Comparison of ENCODE assay signal across 12 mouse cellular contexts in the genomic region with DNA sequence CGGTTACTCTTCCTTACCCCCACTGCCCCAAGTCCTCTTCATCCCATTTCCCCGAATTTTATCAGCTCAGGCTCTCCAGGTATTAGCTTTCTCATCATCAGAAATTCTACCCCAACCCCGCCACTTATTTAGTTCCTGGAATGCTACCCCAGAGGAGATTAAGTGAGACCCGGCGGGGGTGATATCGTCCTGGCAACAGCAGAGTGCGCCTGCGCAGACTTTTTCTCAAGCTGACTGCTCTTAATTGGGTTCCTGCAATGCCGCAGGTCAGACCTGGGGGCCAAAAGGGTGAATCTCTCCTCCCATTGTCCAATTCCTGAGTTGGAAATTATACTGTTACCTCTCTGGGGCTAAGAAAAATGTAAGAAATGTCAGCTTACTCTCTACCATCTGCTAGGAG. TPM values are rescaled to one million over a fixed set of nuclear protein-coding genes. Genes with fewer than 3 reads are reported as not detected.
DNase-seq lines count a peak whose midpoint lies in the region; ATAC-seq lines count a peak whose summit lies in the region.
"Had no signal": no experiment of that assay in that cellular context is flagged by ENCODE, and none has a peak within 500 bp of the region (broad histone marks: within the 10 kb centered on the region; RNA-seq: fewer than 3 reads in every experiment).

No protein-coding gene starts in this region.

- H3K4me1 ChIP-seq in liver, embryonic 12.5 days = no peaks in the 10 kb centered on the region
- H3K4me1 ChIP-seq in liver, embryonic 11.5 days (replicated peaks; ENCODE audit: control insufficient read depth, insufficient read depth, low read length) = no peaks in the 10 kb centered on the region
- no peaks in the 10 kb centered on the region for H3K4me1 ChIP-seq in midbrain, embryonic 15.5 days
- H3K4me1 ChIP-seq: lung, embryonic 15.5 days had no signal

- peak; percentile 7 to 31 for DNase-seq in cerebellum, postnatal 10 days
- no peak for DNase-seq in cerebellum, adult 9-10 months
- DNase-seq in liver, embryonic 11.5 days (ENCODE audit: low spot score) = no peak
- peak; percentile 4 for DNase-seq in forelimb bud, embryonic 11.5 days (ENCODE audit: low read depth, low spot score)
- DNase-seq in testis, postnatal 10 days (ENCODE audit: low spot score) = no peak
- DNase-seq: adrenal gland, postnatal 10 days; cerebellum, adult 8-10 months had no signal

- no peak overlapping the region for H3K9ac ChIP-seq in liver, embryonic 12.5 days
- H3K9ac ChIP-seq in liver, embryonic 11.5 days (ENCODE audit: low read depth, low read length) = no peak overlapping the region
- H3K9ac ChIP-seq in midbrain, embryonic 15.5 days = no peak overlapping the region
- H3K9ac ChIP-seq: lung, embryonic 15.5 days had no signal

- ATAC-seq in liver, embryonic 12.5 days = no peak
- ATAC-seq in liver, embryonic 11.5 days (replicated peaks; ENCODE audit: low FRiP score) = no peak
- no peak for ATAC-seq in midbrain, embryonic 15.5 days (replicated peaks)
- no peak for ATAC-seq in erythroid progenitor cell, adult 5-6 weeks (replicated peaks; ENCODE audit: low FRiP score, poor library complexity, severe bottlenecking)

- no peaks in the 10 kb centered on the region for H3K36me3 ChIP-seq in liver, embryonic 12.5 days
- H3K36me3 ChIP-seq in liver, embryonic 11.5 days (ENCODE audit: control insufficient read depth, insufficient read depth, low read length) = no peaks in the 10 kb centered on the region
- H3K36me3 ChIP-seq in midbrain, embryonic 15.5 days (replicated peaks) = no peaks in the 10 kb centered on the region
- H3K36me3 ChIP-seq: lung, embryonic 15.5 days had no signal

- H3K27ac ChIP-seq in liver, embryonic 12.5 days = no peak overlapping the region
- no peak overlapping the region for H3K27ac ChIP-seq in liver, embryonic 11.5 days (ENCODE audit: low read depth, low read length)
- no peak overlapping the region for H3K27ac ChIP-seq in midbrain, embryonic 15.5 days
- H3K27ac ChIP-seq: lung, embryonic 15.5 days had no signal

- H3K27me3 ChIP-seq in liver, embryonic 12.5 days (replicated peaks) = peaks cover 44% of the 10 kb centered on the region
- peaks cover 34% of the 10 kb centered on the region for H3K27me3 ChIP-seq in liver, embryonic 11.5 days (replicated peaks; ENCODE audit: control insufficient read depth, insufficient read depth, low read length)
- peaks cover 42% of the 10 kb centered on the region for H3K27me3 ChIP-seq in midbrain, embryonic 15.5 days (replicated peaks)

- no peaks in the 10 kb centered on the region for H3K9me3 ChIP-seq in liver, embryonic 12.5 days (replicated peaks)
- H3K9me3 ChIP-seq in liver, embryonic 11.5 days (ENCODE audit: control insufficient read depth, low read length) = no peaks in the 10 kb centered on the region
- no peaks in the 10 kb centered on the region for H3K9me3 ChIP-seq in midbrain, embryonic 15.5 days
- H3K9me3 ChIP-seq: lung, embryonic 15.5 days had no signal

- WGBS in liver, embryonic 12.5 days (ENCODE audit: insufficient replicate concordance) = 32% methylated on average over 9 of the region's 9 CpGs
- WGBS in liver, embryonic 11.5 days = 32% methylated on average over 9 of the region's 9 CpGs
- WGBS in midbrain, embryonic 15.5 days = 33% methylated on average over 9 of the region's 9 CpGs

- H3K4me3 ChIP-seq in liver, embryonic 12.5 days = no peak overlapping the region
- H3K4me3 ChIP-seq in liver, embryonic 11.5 days (ENCODE audit: low read depth, low read length) = no peak overlapping the region
- 0 out of 2 replicates have a peak overlapping the region, but pooled peaks have one; percentile 10 for H3K4me3 ChIP-seq in midbrain, embryonic 15.5 days
- H3K4me3 ChIP-seq: lung, embryonic 15.5 days had no signal

- H3K4me2 ChIP-seq in liver, embryonic 12.5 days = 0 out of 2 replicates have a peak overlapping the region, but pooled peaks have one; percentile 6
- H3K4me2 ChIP-seq in liver, embryonic 11.5 days = no peak overlapping the region
- H3K4me2 ChIP-seq in midbrain, embryonic 15.5 days = peak overlapping the region; percentile 4; the same call in 1 of the 2 replicates
- H3K4me2 ChIP-seq: lung, embryonic 15.5 days had no signal

RNA-seq across cellular contexts. Expression of gene Magee2, which starts 3.5 kb away (rescaled TPM):
- polyA plus RNA-seq in liver, embryonic 12.5 days (2016; fragmentation: Nextera tagmentation; extraction: Ambion mirVana) = 0.47 and 0.57 TPM in 2 replicates
- polyA plus RNA-seq in liver, embryonic 11.5 days (2014; fragmentation: Nextera tagmentation; extraction: Ambion mirVana) = 1.6 and 2.2 TPM in 2 replicates
- 31.8 and 37.4 TPM in 2 replicates for polyA plus RNA-seq in midbrain, embryonic 15.5 days (2015; fragmentation: Nextera tagmentation; extraction: Ambion mirVana)
- 3.6 TPM in 1 of 2 replicates, not detected in the other for total RNA-seq in erythroid progenitor cell, adult 5-6 weeks (2015; ENCODE audit: low replicate concordance)
- total RNA-seq in erythroid progenitor cell, adult 5-6 weeks (2017; ENCODE audit: low replicate concordance) = 0.08 TPM in 1 of 2 replicates, not detected in the other
- total RNA-seq: MEL had no signal

Comparison
In these comparisons a context has a peak if more than half of its experiments do, and no peak if none do; other contexts are left out.
1. DNase-seq: peak in cerebellum, postnatal 10 days (2 of 2) and forelimb bud, embryonic 11.5 days (single experiment); none in cerebellum, adult 9-10 months (single experiment), liver, embryonic 11.5 days (single experiment) and testis, postnatal 10 days (single experiment).
2. RNA of gene Magee2, which starts 3.5 kb away (polyA plus RNA-seq): 31.8 to 37.4 TPM in midbrain, embryonic 15.5 days; 1.6 to 2.2 TPM in liver, embryonic 11.5 days and 0.47 to 0.57 TPM in liver, embryonic 12.5 days; every median in the first group is over 10 times any median in the second.